ENCODE assay signal across 26 mouse cellular contexts in genomic region chr13:117401245-117401644, GRCm38 (mm10).
A peak's percentile ranks its signal among the peaks of the same experiment; 100 is the strongest.
DNase-seq lines count a peak whose midpoint lies in the region; ATAC-seq and TF ChIP-seq lines count a peak whose summit lies in the region.
"Had no signal": no experiment of that assay in that cellular context is flagged by ENCODE, and none has a peak within 500 bp of the region (broad histone marks: within the 10 kb centered on the region; RNA-seq: fewer than 3 reads in every experiment).

No protein-coding gene starts in this region.

- no peak for TF ChIP-seq EP300 in stomach, postnatal 0 days (optimal IDR thresholded peaks at IDR 0.05)

- no peaks in the 10 kb centered on the region for H3K36me3 ChIP-seq in stomach, embryonic 14.5 days (ENCODE audit: control insufficient read depth, insufficient read depth, low read length)
- H3K36me3 ChIP-seq in stomach, postnatal 0 days (ENCODE audit: control insufficient read depth, insufficient read depth, low read length): no peaks in the 10 kb centered on the region
- no peaks in the 10 kb centered on the region for H3K36me3 ChIP-seq in hindbrain, postnatal 0 days (ENCODE audit: insufficient read depth, low read length)
- H3K36me3 ChIP-seq: embryonic facial prominence, embryonic 15.5 days; forebrain, embryonic 15.5 days; hindbrain, embryonic 10.5 days; liver, embryonic 12.5 days; neural tube, embryonic 12.5 days had no signal

- ATAC-seq in frontal cortex, adult (ENCODE audit: low TSS enrichment): peak; percentile 71
- ATAC-seq in stomach, embryonic 14.5 days (ENCODE audit: insufficient number of reproducible peaks, insufficient read depth, low FRiP score, low read depth): peak; percentile 49; the same call in 1 of the 2 replicates
- ATAC-seq in stomach, postnatal 0 days (ENCODE audit: low FRiP score, low TSS enrichment): no peak
- ATAC-seq in hindbrain, postnatal 0 days: no peak
- ATAC-seq: CD4-positive, CD25-positive, alpha-beta regulatory T cell, adult 4 months; forebrain, embryonic 15.5 days; hindbrain, embryonic 16.5 days; intestine, embryonic 16.5 days; liver, embryonic 12.5 days had no signal

- H3K4me3 ChIP-seq in stomach, embryonic 14.5 days (ENCODE audit: low read depth, low read length): no peak overlapping the region
- no peak overlapping the region for H3K4me3 ChIP-seq in stomach, postnatal 0 days (ENCODE audit: low read depth, low read length)
- no peak overlapping the region for H3K4me3 ChIP-seq in hindbrain, postnatal 0 days (ENCODE audit: low read length)
- H3K4me3 ChIP-seq: embryonic facial prominence, embryonic 15.5 days; forebrain, embryonic 15.5 days; hindbrain, embryonic 10.5 days; liver, embryonic 12.5 days; neural tube, embryonic 12.5 days had no signal

- no peaks in the 10 kb centered on the region for H3K9me3 ChIP-seq in stomach, embryonic 14.5 days (ENCODE audit: control insufficient read depth, low read depth, low read length)
- no peaks in the 10 kb centered on the region for H3K9me3 ChIP-seq in stomach, postnatal 0 days (ENCODE audit: control insufficient read depth, low read length)
- H3K9me3 ChIP-seq in hindbrain, postnatal 0 days (ENCODE audit: low read length): no peaks in the 10 kb centered on the region
- H3K9me3 ChIP-seq: embryonic facial prominence, embryonic 15.5 days; forebrain, embryonic 15.5 days; hindbrain, embryonic 10.5 days; liver, embryonic 12.5 days; neural tube, embryonic 12.5 days had no signal

- 58% methylated on average over 4 of the region's 4 CpGs for WGBS in stomach, embryonic 14.5 days
- WGBS in stomach, postnatal 0 days: 60% methylated on average over 4 of the region's 4 CpGs
- 85% methylated on average over 4 of the region's 4 CpGs for WGBS in hindbrain, postnatal 0 days

- intact Hi-C loops in left cerebral cortex, postnatal 25 days (cut with DNase I): no loop called here

- DNase-seq in frontal cortex, postnatal 14 days (ENCODE audit: low spot score in 2 of 2): no peak
- peak; percentile 9 to 39 for DNase-seq in left cerebral cortex, postnatal 25 days (ENCODE audit: low spot score in 2 of 2)
- no peak for DNase-seq in left cerebral cortex, adult 8-10 months (ENCODE audit: low spot score in 2 of 2)
- DNase-seq in stomach, postnatal 0 days (ENCODE audit: low spot score): no peak
- no peak for DNase-seq in heart, postnatal 4 days
- no peak for DNase-seq in hindbrain, postnatal 0 days (ENCODE audit: low spot score)
- DNase-seq: adrenal gland, postnatal 25 days; cerebellum, adult 11-12 months; heart, adult 11 months; kidney, adult 9 months; kidney, postnatal 14 days; left cerebral cortex, postnatal 4 days; lung, adult 18-20 months; lung, postnatal 14 days; midbrain, embryonic 14.5 days had no signal

- H3K4me2 ChIP-seq in stomach, embryonic 14.5 days (replicated peaks; ENCODE audit: low read depth, low read length): no peak overlapping the region
- H3K4me2 ChIP-seq in stomach, postnatal 0 days (replicated peaks; ENCODE audit: low read depth): no peak overlapping the region
- H3K4me2 ChIP-seq in hindbrain, postnatal 0 days (ENCODE audit: low read depth, low read length): no peak overlapping the region
- H3K4me2 ChIP-seq: embryonic facial prominence, embryonic 15.5 days; forebrain, embryonic 15.5 days; heart, embryonic 11.5 days; liver, embryonic 12.5 days; neural tube, embryonic 12.5 days had no signal

- H3K4me1 ChIP-seq in stomach, embryonic 14.5 days (ENCODE audit: control insufficient read depth, insufficient read depth, low read length): no peaks in the 10 kb centered on the region
- H3K4me1 ChIP-seq in stomach, postnatal 0 days (replicated peaks; ENCODE audit: control insufficient read depth, insufficient read depth): no peaks in the 10 kb centered on the region
- H3K4me1 ChIP-seq in hindbrain, postnatal 0 days (ENCODE audit: insufficient read depth, low read length): no peaks in the 10 kb centered on the region
- H3K4me1 ChIP-seq: embryonic facial prominence, embryonic 15.5 days; forebrain, embryonic 15.5 days; hindbrain, embryonic 10.5 days; liver, embryonic 12.5 days; neural tube, embryonic 12.5 days had no signal

- no peak for TF ChIP-seq CTCF in stomach, postnatal 0 days (IDR thresholded peaks at IDR 0.05; ENCODE audit: low read depth)
- no peak for TF ChIP-seq CTCF in hindbrain, postnatal 0 days (IDR thresholded peaks at IDR 0.05; ENCODE audit: low read depth)

- H3K27ac ChIP-seq in stomach, embryonic 14.5 days (ENCODE audit: low read length): no peak overlapping the region
- no peak overlapping the region for H3K27ac ChIP-seq in stomach, postnatal 0 days (replicated peaks)
- H3K27ac ChIP-seq in hindbrain, postnatal 0 days: no peak overlapping the region
- H3K27ac ChIP-seq: embryonic facial prominence, embryonic 15.5 days; forebrain, embryonic 15.5 days; hindbrain, embryonic 10.5 days; liver, embryonic 12.5 days; neural tube, embryonic 12.5 days had no signal

- H3K27me3 ChIP-seq in stomach, embryonic 14.5 days (ENCODE audit: control insufficient read depth, insufficient read depth, low read length): no peaks in the 10 kb centered on the region
- H3K27me3 ChIP-seq in stomach, postnatal 0 days (ENCODE audit: control insufficient read depth, insufficient read depth, low read length): no peaks in the 10 kb centered on the region
- H3K27me3 ChIP-seq in hindbrain, postnatal 0 days (ENCODE audit: insufficient read depth, low read length): no peaks in the 10 kb centered on the region
- H3K27me3 ChIP-seq: embryonic facial prominence, embryonic 15.5 days; forebrain, embryonic 15.5 days; liver, embryonic 12.5 days; neural tube, embryonic 12.5 days had no signal

- no peak overlapping the region for H3K9ac ChIP-seq in stomach, embryonic 14.5 days (replicated peaks; ENCODE audit: low read depth, low read length)
- H3K9ac ChIP-seq in stomach, postnatal 0 days (ENCODE audit: low read length): no peak overlapping the region
- H3K9ac ChIP-seq in hindbrain, postnatal 0 days (replicated peaks; ENCODE audit: low read length): no peak overlapping the region
- H3K9ac ChIP-seq: embryonic facial prominence, embryonic 15.5 days; forebrain, embryonic 15.5 days; liver, embryonic 12.5 days; neural tube, embryonic 12.5 days had no signal

Comparison
In these comparisons a context has a peak if more than half of its experiments do, and no peak if none do; other contexts are left out.
1. ATAC-seq: peak in frontal cortex, adult (single experiment) and stomach, embryonic 14.5 days (single experiment); none in stomach, postnatal 0 days (single experiment) and hindbrain, postnatal 0 days (single experiment).
2. DNase-seq: peak in left cerebral cortex, postnatal 25 days (2 of 2); none in frontal cortex, postnatal 14 days (0 of 2), left cerebral cortex, adult 8-10 months (0 of 2), stomach, postnatal 0 days (single experiment), heart, postnatal 4 days (single experiment) and hindbrain, postnatal 0 days (single experiment).